Mouse (Mus musculus): ENCODE measurements around the gene Pdha1. TPM values are rescaled to one million over a fixed set of nuclear protein-coding genes. Genes with fewer than 3 reads are reported as not detected.

The Pdha1 gene
- polyA plus RNA-seq, 1 experiment from 2014 or later = 121 TPM

GRCm38 (mm10) chrX:160116658-160117057, 21.6 kb downstream of the Pdha1 start:
- H3K36me3 ChIP-seq (ENCODE audit: insufficient read depth) = peaks cover 25% of the 10 kb centered on the region
- peak; percentile 74 for TF ChIP-seq CTCF (IDR thresholded peaks at IDR 0.05; ENCODE audit: low read depth)
- H3K4me2 ChIP-seq = no peak overlapping the region
- WGBS = 56% methylated on average over 3 of the region's 3 CpGs
- no peaks in the 10 kb centered on the region for H3K9me3 ChIP-seq (ENCODE audit: low read depth, low read length)
- peak; percentile 79 for DNase-seq
- H3K9ac ChIP-seq = no peak overlapping the region
- H3K27me3 ChIP-seq (ENCODE audit: insufficient read depth, low read length) = no peaks in the 10 kb centered on the region
- no peak overlapping the region for H3K4me3 ChIP-seq (ENCODE audit: low read depth, low read length)
- ATAC-seq (ENCODE audit: insufficient read depth) = peak; percentile 72
- no peak overlapping the region for H3K27ac ChIP-seq (ENCODE audit: low read depth)
- H3K4me1 ChIP-seq (ENCODE audit: insufficient read depth) = no peaks in the 10 kb centered on the region

- H3K4me1 ChIP-seq (ENCODE audit: insufficient read depth) = no peaks in the 10 kb centered on the region
- no peak overlapping the region for H3K27ac ChIP-seq (ENCODE audit: low read depth)
- H3K9me3 ChIP-seq (ENCODE audit: low read depth, low read length) = no peaks in the 10 kb centered on the region
- H3K27me3 ChIP-seq (ENCODE audit: insufficient read depth, low read length) = no peaks in the 10 kb centered on the region
- H3K4me3 ChIP-seq (ENCODE audit: low read depth, low read length) = no peak overlapping the region
- H3K9ac ChIP-seq = no peak overlapping the region
- DNase-seq (no peak), ATAC-seq (ENCODE audit: insufficient read depth) (peak; percentile 7; the same call in 1 of the 2 replicates)
- H3K4me2 ChIP-seq = no peak overlapping the region
- no peak for TF ChIP-seq CTCF (IDR thresholded peaks at IDR 0.05; ENCODE audit: low read depth)
- H3K36me3 ChIP-seq (ENCODE audit: insufficient read depth) = peaks cover 19% of the 10 kb centered on the region; the same call in 1 of the 2 replicates
Measured at GRCm38 (mm10) chrX:160116074-160116473, 22.1 kb downstream of the Pdha1 start.

- ATAC-seq (ENCODE audit: insufficient read depth) = no peak
- H3K4me3 ChIP-seq (ENCODE audit: low read depth, low read length) = no peak overlapping the region
- H3K36me3 ChIP-seq (ENCODE audit: insufficient read depth) = no peaks in the 10 kb centered on the region
- no peaks in the 10 kb centered on the region for H3K27me3 ChIP-seq (ENCODE audit: insufficient read depth, low read length)
- DNase-seq = no peak
- H3K27ac ChIP-seq (ENCODE audit: low read depth) = no peak overlapping the region
- no peaks in the 10 kb centered on the region for H3K4me1 ChIP-seq (ENCODE audit: insufficient read depth)
- no peak overlapping the region for H3K9ac ChIP-seq
- 72% methylated on average over 1 of the region's 1 CpGs for WGBS
- TF ChIP-seq CTCF (IDR thresholded peaks at IDR 0.05; ENCODE audit: low read depth) = no peak
- H3K4me2 ChIP-seq = no peak overlapping the region
- H3K9me3 ChIP-seq (ENCODE audit: low read depth, low read length) = no peaks in the 10 kb centered on the region
Measured at GRCm38 (mm10) chrX:160113777-160114176, 24.4 kb downstream of the Pdha1 start.

DNA sequence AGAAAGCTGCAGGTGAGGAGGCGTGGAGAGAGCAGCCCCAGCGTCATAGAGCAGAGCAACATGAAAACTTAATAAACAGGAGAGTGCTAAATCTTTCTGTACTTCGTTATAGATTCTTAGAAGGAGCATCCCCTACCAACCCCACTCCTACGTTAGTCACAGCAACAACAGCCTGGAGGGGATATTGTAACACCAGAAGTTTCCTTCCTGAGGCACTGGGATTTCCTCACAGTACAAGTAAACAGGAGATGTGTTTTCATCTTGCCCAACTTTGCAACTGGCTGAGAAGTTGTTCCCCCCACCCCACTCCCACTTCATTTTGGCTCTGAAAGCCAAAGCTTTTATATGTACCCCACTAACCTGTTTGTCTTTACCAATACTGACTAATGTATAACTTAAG, 30.4 kb downstream of the Pdha1 start:
- no peak for TF ChIP-seq CTCF (IDR thresholded peaks at IDR 0.05; ENCODE audit: low read depth)
- H3K4me1 ChIP-seq (ENCODE audit: insufficient read depth) = no peaks in the 10 kb centered on the region
- ATAC-seq (ENCODE audit: insufficient read depth) (no peak), DNase-seq (no peak)
- no peaks in the 10 kb centered on the region for H3K36me3 ChIP-seq (ENCODE audit: insufficient read depth)
- no peak overlapping the region for H3K4me2 ChIP-seq
- H3K27me3 ChIP-seq (ENCODE audit: insufficient read depth, low read length) = no peaks in the 10 kb centered on the region
- no peaks in the 10 kb centered on the region for H3K9me3 ChIP-seq (ENCODE audit: low read depth, low read length)
- 55% methylated on average over 4 of the region's 4 CpGs for WGBS
- H3K4me3 ChIP-seq (ENCODE audit: low read depth, low read length) = no peak overlapping the region
- H3K27ac ChIP-seq (ENCODE audit: low read depth) = no peak overlapping the region
- H3K9ac ChIP-seq = no peak overlapping the region

DNA sequence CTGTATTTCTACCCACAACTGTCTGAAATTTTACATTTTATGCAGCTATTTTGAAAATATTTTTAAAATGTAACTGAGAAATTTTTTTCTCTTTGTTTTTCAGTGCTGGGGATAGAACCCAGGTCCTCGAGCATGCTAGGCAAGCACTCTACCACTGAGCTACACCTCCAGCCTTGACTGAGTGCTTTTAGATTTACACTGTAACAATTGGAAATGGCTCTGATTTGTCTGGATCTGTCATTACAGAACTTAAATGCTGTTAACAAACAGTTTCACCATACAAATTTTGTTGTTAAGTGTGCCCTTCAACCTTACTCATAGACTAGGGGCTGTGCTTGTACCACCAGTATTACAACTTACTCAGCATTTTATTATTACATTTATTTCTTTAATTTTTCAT, 46.2 kb downstream of the Pdha1 start:
- no peak overlapping the region for H3K4me2 ChIP-seq
- no peak overlapping the region for H3K9ac ChIP-seq
- TF ChIP-seq CTCF (IDR thresholded peaks at IDR 0.05; ENCODE audit: low read depth) = no peak
- no peak overlapping the region for H3K4me3 ChIP-seq (ENCODE audit: low read depth, low read length)
- 73% methylated on average over 1 of the region's 1 CpGs for WGBS
- H3K36me3 ChIP-seq (ENCODE audit: insufficient read depth) = no peaks in the 10 kb centered on the region
- DNase-seq (no peak), ATAC-seq (ENCODE audit: insufficient read depth) (no peak)
- H3K4me1 ChIP-seq (ENCODE audit: insufficient read depth) = no peaks in the 10 kb centered on the region
- no peaks in the 10 kb centered on the region for H3K9me3 ChIP-seq (ENCODE audit: low read depth, low read length)
- H3K27me3 ChIP-seq (ENCODE audit: insufficient read depth, low read length) = no peaks in the 10 kb centered on the region
- no peak overlapping the region for H3K27ac ChIP-seq (ENCODE audit: low read depth)

Other genes starting within 250 kb of the Pdha1 start
- 0.69 and 0.72 TPM in 2 replicates for gene Map3k15, start 150.0 kb downstream of the Pdha1 start, polyA plus RNA-seq (2014; fragmentation: Nextera tagmentation; extraction: Ambion mirVana)